Mouse (Mus musculus) lung, adult 2 months (tissue): ENCODE measurements around the gene Tbpl2. TPM values are rescaled to one million over a fixed set of nuclear protein-coding genes. Genes with fewer than 3 reads are reported as not detected.

ENCODE experiments used
- DNase-seq: peaks from one replicate; pipeline ENCODE4 v3.0.0; 2022
- H3K4me1 ChIP-seq: fragments of 200-500 bp; 2 replicates; pipeline ENCODE4 v1.6.1; 2011; ENCODE audit warnings: low read length; ENCODE audit not compliant: control insufficient read depth, insufficient read depth
- H3K4me3 ChIP-seq: fragments of 200-500 bp; replicated peaks from 2 replicates; pipeline ENCODE3; 2011; ENCODE audit warnings: low read depth, mild to moderate bottlenecking, control low read depth, low read length; ENCODE audit errors: extremely low read depth
- CTCF ChIP-seq: fragments of 200-500 bp; IDR thresholded peaks from 2 replicates; pipeline ENCODE4 v1.5.1; 2011; ENCODE audit warnings: mild to moderate bottlenecking, low read length, control low read depth; ENCODE audit not compliant: insufficient read depth
- POLR2A ChIP-seq: fragments of 200-500 bp; IDR thresholded peaks from 2 replicates; pipeline ENCODE4 v1.6.1; 2011; ENCODE audit warnings: low read depth, mild to moderate bottlenecking, control low read depth, low read length, borderline replicate concordance; ENCODE audit errors: extremely low read depth
- WGBS: fragments of 180-500 bp; shearing (Covaris S2); methylation state at CpG from one replicate; pipeline ENCODE4 v1.1.7; 2018; 5-methylcytosine and 5-hydroxymethylcytosine counted together
- polyA plus RNA-seq: library from polyadenylated mRNA; depleted of rRNA; stranded (reverse); fragments of >200 nt; gene quantifications from 2 replicates; pipeline ENCODE4 v1.2.3, GENCODE M21; 2012; rRNA removed

Tbpl2 gene
- not detected in 2 replicates for polyA plus RNA-seq

DNA sequence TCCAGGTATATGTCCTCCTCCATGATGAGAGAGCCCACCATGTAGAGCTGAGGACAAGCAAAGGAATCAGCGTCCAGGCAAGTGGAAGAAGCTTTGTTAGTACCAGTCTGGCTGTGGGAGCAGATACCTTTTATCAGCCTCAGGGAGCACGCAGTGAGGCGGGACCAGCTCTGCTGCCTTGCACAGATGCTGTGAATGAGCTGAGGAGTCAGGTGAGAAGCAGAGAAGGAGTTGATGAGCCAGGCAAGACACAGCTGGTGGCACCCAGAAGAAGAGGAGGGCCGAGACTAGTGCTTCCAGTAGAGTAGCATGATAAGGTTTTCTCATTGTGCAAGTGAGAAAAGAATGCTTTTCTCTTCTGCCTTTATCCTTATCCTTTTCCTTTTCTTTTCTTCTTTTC, at the start of gene Tbpl2:
TSS of gene Tbpl2 (minus strand) at position 101 of the 400 bp plus-strand sequence.
- Histone ChIP-seq H3K4me1 (no peaks in the 10 kb centered on the region), H3K4me3 (no peak within 1 kb of the TSS)
- WGBS, result 69% methylated on average over 4 of the region's 4 CpGs
- TF ChIP-seq POLR2A (no peak), CTCF (no peak)
- no peak for DNase-seq

DNA sequence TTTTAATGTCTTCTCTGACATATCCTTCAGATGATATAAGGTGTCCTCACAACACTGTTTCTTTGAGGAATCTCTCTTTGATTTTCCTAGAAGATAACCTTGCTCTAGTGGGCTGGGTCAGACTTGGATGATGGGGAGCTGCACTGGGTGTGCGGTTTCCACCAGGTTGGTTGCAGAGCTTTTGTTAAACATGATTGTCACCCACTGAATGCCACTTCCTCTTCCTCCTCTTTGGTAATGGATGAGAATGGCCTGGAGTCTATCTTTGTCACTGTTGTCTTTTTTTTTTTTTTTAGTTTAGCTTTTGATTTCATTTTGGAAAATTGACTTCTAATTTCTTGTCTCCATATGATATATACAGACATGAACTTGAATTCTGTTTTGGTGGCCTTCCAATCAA, 38.0 kb upstream of the Tbpl2 start:
- TF ChIP-seq CTCF, result no peak
- no peak for TF ChIP-seq POLR2A
- Histone ChIP-seq H3K4me1 (no peaks in the 10 kb centered on the region), H3K4me3 (no peak overlapping the region)
- WGBS, result 66% methylated on average over 1 of the region's 1 CpGs
- DNase-seq, result no peak

DNA sequence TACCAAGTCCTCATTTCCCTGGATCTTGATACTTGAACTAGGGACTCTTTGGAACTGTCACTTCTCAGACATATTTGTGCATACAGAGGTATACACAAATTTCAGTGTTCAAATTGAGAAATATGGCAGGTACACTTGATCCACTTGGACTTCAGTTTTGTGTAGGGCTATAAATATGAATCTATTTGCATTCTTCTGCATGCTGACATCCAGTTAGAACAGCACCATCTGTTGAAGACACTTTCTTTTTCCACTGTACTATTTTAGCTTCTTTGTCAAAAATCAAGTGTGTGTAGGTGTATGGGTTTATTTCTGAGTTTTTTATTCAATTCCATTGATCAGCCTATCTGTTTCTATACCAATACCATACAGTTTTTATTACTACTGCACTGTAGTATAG, 12.7 kb upstream of the Tbpl2 start:
- Histone ChIP-seq H3K4me3 (no peak overlapping the region), H3K4me1 (no peaks in the 10 kb centered on the region)
- no peak for DNase-seq
- TF ChIP-seq POLR2A (no peak), CTCF (no peak)

DNA sequence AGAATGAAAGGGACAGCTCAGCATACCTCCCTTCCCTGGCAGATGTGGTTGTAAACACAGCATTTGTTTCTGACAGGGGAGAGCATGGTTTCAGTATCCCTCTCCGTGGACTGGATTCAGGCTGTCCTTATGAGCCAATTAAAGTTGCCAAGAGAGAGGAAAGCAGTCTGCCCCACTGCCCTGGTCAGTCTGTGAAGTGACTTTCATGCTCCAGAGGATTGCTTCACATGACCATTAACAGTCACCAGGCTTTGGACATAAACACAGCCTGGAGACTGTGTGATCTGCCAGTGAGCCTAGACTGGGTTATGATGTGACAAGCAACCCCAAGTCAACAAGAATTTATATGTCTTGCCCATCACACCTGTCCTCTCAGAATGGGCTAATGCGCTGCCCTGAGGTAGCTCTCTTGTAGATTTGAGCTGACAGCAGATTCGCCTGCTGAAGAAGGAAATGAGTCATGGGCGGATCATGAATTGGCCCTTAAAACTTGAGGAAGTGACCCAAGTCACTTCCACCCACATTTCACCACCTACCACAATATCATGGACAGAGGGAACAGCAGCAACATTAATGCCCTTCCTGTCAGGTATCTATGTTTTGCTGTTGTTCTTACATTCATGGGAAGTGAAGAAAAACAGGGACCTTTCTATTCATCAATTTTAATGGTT, 7.4 kb upstream of the Tbpl2 start:
- WGBS, result 52% methylated on average over 4 of the region's 4 CpGs
- no peak overlapping the region for H3K4me3 ChIP-seq
- H3K4me1 ChIP-seq, result no peaks in the 10 kb centered on the region
- DNase-seq, result no peak
- no peak for TF ChIP-seq CTCF
- TF ChIP-seq POLR2A, result no peak

DNA sequence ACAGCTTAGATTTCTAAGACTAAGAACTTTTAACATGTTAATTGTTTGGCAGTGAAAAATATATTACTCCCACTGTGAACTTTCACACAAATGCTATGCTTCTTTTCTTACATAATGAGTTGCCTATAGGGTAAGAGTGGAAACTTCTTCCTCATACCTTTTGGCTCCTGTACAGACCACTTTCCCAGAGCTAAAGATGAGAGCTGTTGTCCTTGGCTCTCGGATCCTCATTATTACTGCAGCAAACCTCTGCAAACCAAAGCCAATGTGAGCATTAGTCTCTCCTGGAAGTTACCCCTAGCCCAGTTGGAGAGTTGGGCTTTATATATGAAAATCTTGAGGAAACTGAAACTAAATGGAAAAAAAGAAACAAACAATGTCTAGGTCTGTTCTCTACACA, 5.5 kb downstream of the Tbpl2 start:
- DNase-seq, result no peak
- H3K4me3 ChIP-seq, result no peak overlapping the region
- no peaks in the 10 kb centered on the region for H3K4me1 ChIP-seq
- 81% methylated on average over 1 of the region's 1 CpGs for WGBS
- TF ChIP-seq CTCF (no peak), POLR2A (no peak)

DNA sequence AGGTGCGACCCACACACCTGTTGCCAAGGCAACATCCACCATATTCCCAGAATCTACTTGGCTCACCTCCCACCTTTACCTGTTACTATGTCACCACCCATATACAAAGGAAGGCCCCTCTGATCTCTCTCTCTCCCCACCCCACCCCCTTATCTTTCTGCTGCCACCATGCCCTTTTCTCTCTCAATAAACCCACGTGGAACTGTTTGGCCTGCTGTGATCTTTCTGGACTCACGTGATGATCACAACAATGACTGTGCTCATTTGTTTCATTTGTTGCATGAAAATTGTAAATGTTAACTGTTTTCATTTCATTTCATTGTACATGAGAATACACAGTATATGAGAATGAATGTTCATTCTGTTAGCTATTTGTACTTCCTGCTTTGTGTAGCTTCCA, 45.9 kb downstream of the Tbpl2 start:
- no peak overlapping the region for H3K4me3 ChIP-seq
- TF ChIP-seq POLR2A (no peak), CTCF (no peak)
- no peak for DNase-seq
- no peaks in the 10 kb centered on the region for H3K4me1 ChIP-seq
- 75% methylated on average over 3 of the region's 3 CpGs for whole genome bisulfite sequencing

DNA sequence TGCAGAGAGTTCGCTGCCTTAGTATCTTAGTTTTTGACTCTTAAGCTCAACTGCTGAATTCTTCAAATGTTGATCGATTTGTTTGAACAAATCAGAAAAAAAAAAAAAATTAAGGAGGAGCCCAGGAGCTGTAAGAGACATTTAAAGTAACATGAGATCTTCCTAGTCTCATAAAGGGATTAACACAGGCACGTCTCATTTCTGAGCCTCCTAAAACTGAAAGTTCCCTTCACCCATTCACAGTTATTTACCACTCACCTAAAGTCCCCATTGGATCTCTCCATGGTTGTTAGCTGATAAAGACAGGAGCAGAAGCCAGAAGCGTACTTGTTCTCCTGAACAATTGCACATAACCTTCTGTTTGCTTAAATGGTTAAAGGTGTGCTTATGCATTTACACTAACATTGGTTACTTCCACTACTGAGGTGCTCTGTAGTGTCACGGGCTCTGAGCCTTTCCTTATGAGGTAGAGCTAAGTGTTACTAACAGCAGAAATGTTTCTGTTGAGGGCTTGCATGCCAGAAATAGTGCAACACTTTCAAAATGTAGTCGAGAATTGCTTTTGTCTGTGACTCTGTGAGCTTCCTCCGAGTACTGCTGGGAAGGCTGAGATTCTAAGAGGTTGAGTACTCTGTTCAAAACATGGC, 46.9 kb downstream of the Tbpl2 start, which contains the start of gene Hnmt:
TSS of gene Hnmt (minus strand) at position 51 of the 647 bp plus-strand sequence.
- 30% methylated on average over 7 of the region's 7 CpGs for WGBS
- H3K4me3 ChIP-seq, result peak within 1 kb of the TSS; percentile 74
- no peak for DNase-seq
- no peak for TF ChIP-seq POLR2A
- no peak for TF ChIP-seq CTCF
- no peaks in the 10 kb centered on the region for H3K4me1 ChIP-seq

DNA sequence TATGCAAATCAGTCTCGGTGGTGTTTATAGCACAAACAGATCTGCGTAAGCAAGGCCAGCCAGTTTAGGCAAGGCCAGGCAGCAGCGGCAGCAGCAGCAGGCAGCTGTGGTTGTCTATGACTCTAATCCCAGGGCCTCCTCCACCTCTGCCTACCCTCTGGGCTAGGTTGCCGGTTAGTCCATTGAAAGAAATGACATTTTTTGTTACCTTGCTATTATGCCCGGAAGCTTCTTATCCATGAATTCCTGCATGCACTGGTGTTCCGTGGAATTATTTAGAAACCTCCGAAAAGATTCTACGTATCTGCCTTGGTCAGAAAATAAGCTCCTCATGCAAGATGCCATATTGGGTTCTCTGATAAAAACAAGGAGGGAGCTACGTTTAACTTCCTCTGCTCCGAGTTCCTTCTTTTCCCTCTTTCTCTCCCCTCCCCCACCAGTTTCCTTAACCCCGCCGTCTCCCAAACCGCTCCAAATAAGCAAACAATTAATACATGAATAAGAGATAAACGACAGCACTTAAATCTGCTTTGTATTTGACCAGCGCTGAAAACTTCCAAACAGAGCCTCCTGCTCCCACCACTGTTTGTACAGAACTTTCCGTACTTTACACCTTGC, 47.8 kb downstream of the Tbpl2 start:
- Histone ChIP-seq H3K4me3 (peak overlapping the region; percentile 74), H3K4me1 (no peaks in the 10 kb centered on the region)
- 7% methylated on average over 16 of the region's 16 CpGs for WGBS
- peak; percentile 25 for DNase-seq
- TF ChIP-seq POLR2A (peak; percentile 79; the same call in 1 of the 2 replicates), CTCF (no peak)

DNA sequence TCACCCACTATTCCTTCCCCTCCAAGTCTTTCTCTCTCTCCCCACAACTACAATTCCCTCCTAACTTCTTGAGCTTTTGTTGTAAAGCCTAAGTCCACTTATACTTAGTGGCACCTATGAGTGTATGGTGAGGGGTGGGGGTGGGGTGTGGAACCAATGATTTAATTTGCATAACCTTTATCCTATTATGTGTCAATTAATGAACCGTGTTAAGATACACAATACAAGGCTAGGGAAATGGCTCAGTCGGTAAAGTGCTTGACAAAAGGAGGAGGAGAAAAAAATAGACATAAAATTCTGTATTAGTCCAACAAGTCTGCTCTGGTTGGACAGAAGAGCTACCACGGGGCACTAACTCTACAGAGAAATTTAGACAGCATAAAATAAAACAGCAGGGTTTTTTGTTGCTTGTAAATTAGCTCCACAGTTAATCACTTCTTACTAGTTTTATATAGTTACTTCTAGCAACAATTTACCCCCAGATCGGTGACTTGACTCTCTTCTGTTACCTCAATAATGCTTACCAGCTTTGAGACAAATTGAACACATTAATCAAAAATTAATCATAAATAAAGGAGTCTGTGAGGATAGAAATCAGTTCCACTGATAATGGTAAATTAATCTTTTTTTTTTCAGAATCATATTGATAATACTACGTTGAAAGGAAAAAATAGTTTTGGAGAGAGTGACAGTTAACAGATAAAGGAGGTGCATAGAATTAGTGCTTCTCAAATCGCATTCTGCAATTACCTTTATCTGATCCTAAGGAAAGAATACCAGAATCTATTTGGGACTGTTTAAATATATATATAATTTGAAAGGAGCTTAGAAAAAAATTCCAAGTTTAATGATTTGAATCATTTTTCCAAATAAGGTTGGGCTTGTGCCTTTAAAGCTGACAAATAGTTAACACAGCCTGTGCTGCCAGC, 48.6 kb downstream of the Tbpl2 start:
- Histone ChIP-seq H3K4me3 (peak overlapping the region; percentile 74), H3K4me1 (no peaks in the 10 kb centered on the region; the same call in 1 of the 2 replicates)
- 52% methylated on average over 6 of the region's 6 CpGs for WGBS
- TF ChIP-seq CTCF, result no peak
- TF ChIP-seq POLR2A, result no peak
- no peak for DNase-seq
